Mouse (Mus musculus) midbrain, embryonic 10.5 days (tissue): Measurements from ENCODE around the gene Tunar. TPM values are rescaled to one million over a fixed set of nuclear protein-coding genes. Genes with fewer than 3 reads are reported as not detected.

Experiments used
- DNase-seq: peaks from one replicate; pipeline ENCODE4 v3.0.0-alpha.2; 2017; ENCODE audit warnings: low spot score
- H3K27ac ChIP-seq: fragments of 300-500 bp; sonication (generic); replicated peaks from 2 replicates; pipeline ENCODE4 v1.5.1; 2016; ENCODE audit warnings: mild to moderate bottlenecking
- H3K27me3 ChIP-seq: fragments of 300-500 bp; sonication (generic); 2 replicates; pipeline ENCODE4 v1.6.1; 2016; ENCODE audit warnings: low read depth, mild to moderate bottlenecking; ENCODE audit not compliant: poor library complexity, severe bottlenecking
- H3K36me3 ChIP-seq: fragments of 300-500 bp; sonication (generic); 2 replicates; pipeline ENCODE4 v1.6.1; 2016; ENCODE audit warnings: mild to moderate bottlenecking, moderate library complexity
- H3K4me1 ChIP-seq: fragments of 300-500 bp; sonication (generic); 2 replicates; pipeline ENCODE4 v1.6.1; 2016
- H3K4me3 ChIP-seq: fragments of 300-500 bp; sonication (generic); 2 replicates; pipeline ENCODE4 v1.5.1; 2016; ENCODE audit warnings: mild to moderate bottlenecking, moderate library complexity
- H3K9me3 ChIP-seq: fragments of 300-500 bp; sonication (generic); replicated peaks from 2 replicates; pipeline ENCODE4 v1.6.1; 2016; ENCODE audit warnings: mild to moderate bottlenecking
- WGBS: fragments of 180-500 bp; shearing (Covaris S2); methylation state at CpG from one replicate; pipeline ENCODE4 v1.1.7; 2016; 5-methylcytosine and 5-hydroxymethylcytosine counted together
- polyA plus RNA-seq: library from polyadenylated mRNA; unstranded; fragments of >200 nt; fragmentation: Nextera tagmentation; extraction: Ambion mirVana; gene quantifications from 2 replicates; pipeline ENCODE4 v1.2.1, GENCODE M21; 2016

Tunar gene
- 0.16 and 0.42 TPM in 2 replicates for polyA plus RNA-seq

- Histone ChIP-seq H3K4me1 (peaks cover 19% of the 10 kb centered on the region), H3K27me3 (peaks cover 43% of the 10 kb centered on the region), H3K27ac (no peak within 1 kb of the TSS), H3K9me3 (no peaks in the 10 kb centered on the region), H3K36me3 (no peaks in the 10 kb centered on the region), H3K4me3 (no peak within 1 kb of the TSS)
- DNase-seq, result no peak
- 88% methylated on average over 2 of the region's 2 CpGs for WGBS
Observed at GRCm38 (mm10) chr12:105333570-105333969, at the start of gene Tunar. Gene Tunar, plus strand, starts transcription at chr12:105333870.

- H3K4me3 ChIP-seq, result no peak overlapping the region
- H3K27ac ChIP-seq, result no peak overlapping the region
- H3K27me3 ChIP-seq, result no peaks in the 10 kb centered on the region
- peaks cover 4% of the 10 kb centered on the region; the same call in 1 of the 2 replicates for H3K9me3 ChIP-seq
- no peak for DNase-seq
- 88% methylated on average over 5 of the region's 5 CpGs for WGBS
- H3K4me1 ChIP-seq, result no peaks in the 10 kb centered on the region
- H3K36me3 ChIP-seq, result no peaks in the 10 kb centered on the region
Observed at GRCm38 (mm10) chr12:105312571-105313035, 21.1 kb upstream of the Tunar start.

- H3K36me3 ChIP-seq, result no peaks in the 10 kb centered on the region
- H3K4me1 ChIP-seq, result no peaks in the 10 kb centered on the region
Observed at GRCm38 (mm10) chr12:105314328-105314727, 19.3 kb upstream of the Tunar start.

GRCm38 (mm10) chr12:105322160-105322559, 11.5 kb upstream of the Tunar start:
- H3K27ac ChIP-seq, result no peak overlapping the region
- no peaks in the 10 kb centered on the region for H3K27me3 ChIP-seq
- WGBS, result 23% methylated on average over 6 of the region's 6 CpGs
- H3K9me3 ChIP-seq, result 0 out of 2 replicates have a peak, but pooled peaks cover 2% of the 10 kb centered on the region
- no peaks in the 10 kb centered on the region for H3K4me1 ChIP-seq
- H3K36me3 ChIP-seq, result no peaks in the 10 kb centered on the region
- no peak overlapping the region for H3K4me3 ChIP-seq
- peak; percentile 32 for DNase-seq

More at GRCm38 (mm10) chr12:105314328-105314727, 19.3 kb upstream of the Tunar start:
- Histone ChIP-seq H3K27ac (no peak overlapping the region), H3K27me3 (no peaks in the 10 kb centered on the region), H3K4me3 (no peak overlapping the region), H3K9me3 (0 out of 2 replicates have a peak, but pooled peaks cover under 1% of the 10 kb centered on the region)
- no peak for DNase-seq
- WGBS, result 90% methylated on average over 1 of the region's 1 CpGs

- no peak overlapping the region for H3K4me3 ChIP-seq
- H3K9me3 ChIP-seq, result no peaks in the 10 kb centered on the region
- DNase-seq, result no peak
- no peaks in the 10 kb centered on the region for H3K27me3 ChIP-seq
- H3K27ac ChIP-seq, result no peak overlapping the region
- WGBS, result 81% methylated on average over 5 of the region's 5 CpGs
- H3K4me1 ChIP-seq, result no peaks in the 10 kb centered on the region
- no peaks in the 10 kb centered on the region for H3K36me3 ChIP-seq
Observed at GRCm38 (mm10) chr12:105327051-105327450, 6.6 kb upstream of the Tunar start.

- Histone ChIP-seq H3K9me3 (no peaks in the 10 kb centered on the region), H3K27ac (no peak overlapping the region), H3K4me3 (no peak overlapping the region), H3K27me3 (no peaks in the 10 kb centered on the region), H3K4me1 (no peaks in the 10 kb centered on the region), H3K36me3 (no peaks in the 10 kb centered on the region)
- DNase-seq, result no peak
- WGBS, result 71% methylated on average over 11 of the region's 11 CpGs
Observed at GRCm38 (mm10) chr12:105328396-105328795, 5.3 kb upstream of the Tunar start.

- Histone ChIP-seq H3K36me3 (no peaks in the 10 kb centered on the region), H3K4me3 (peak overlapping the region; percentile 75), H3K27me3 (peaks cover 55% of the 10 kb centered on the region), H3K4me1 (peaks cover 19% of the 10 kb centered on the region), H3K27ac (peak overlapping the region; percentile 74), H3K9me3 (no peaks in the 10 kb centered on the region)
- WGBS, result 13% methylated on average over 8 of the region's 8 CpGs
- no peak for DNase-seq
Observed at GRCm38 (mm10) chr12:105336094-105336420, 2.4 kb downstream of the Tunar start.

GRCm38 (mm10) chr12:105336421-105337289, 3.0 kb downstream of the Tunar start:
- WGBS, result under 1% methylated on average over 76 of the region's 77 CpGs
- peak overlapping the region; percentile 74 for H3K27ac ChIP-seq

GRCm38 (mm10) chr12:105337290-105338005, 3.8 kb downstream of the Tunar start:
- Histone ChIP-seq H3K27ac (peak overlapping the region; percentile 74), H3K4me1 (peaks cover 30% of the 10 kb centered on the region), H3K36me3 (no peaks in the 10 kb centered on the region), H3K4me3 (peak overlapping the region; percentile 75), H3K9me3 (no peaks in the 10 kb centered on the region), H3K27me3 (peaks cover 55% of the 10 kb centered on the region)
- peak; percentile 33 for DNase-seq
- 4% methylated on average over 31 of the region's 31 CpGs for WGBS

More at GRCm38 (mm10) chr12:105336421-105337289, 3.0 kb downstream of the Tunar start:
- Histone ChIP-seq H3K9me3 (no peaks in the 10 kb centered on the region), H3K27me3 (peaks cover 55% of the 10 kb centered on the region), H3K36me3 (no peaks in the 10 kb centered on the region), H3K4me1 (peaks cover 22% of the 10 kb centered on the region), H3K4me3 (peak overlapping the region; percentile 75)
- DNase-seq, result peak; percentile 77

- H3K36me3 ChIP-seq, result no peaks in the 10 kb centered on the region
- no peaks in the 10 kb centered on the region for H3K9me3 ChIP-seq
- peaks cover 30% of the 10 kb centered on the region for H3K4me1 ChIP-seq
- no peak overlapping the region for H3K4me3 ChIP-seq
- no peak for DNase-seq
- peaks cover 55% of the 10 kb centered on the region for H3K27me3 ChIP-seq
- no peak overlapping the region for H3K27ac ChIP-seq
- 86% methylated on average over 11 of the region's 11 CpGs for WGBS
Observed at GRCm38 (mm10) chr12:105338256-105338977, 4.7 kb downstream of the Tunar start.

GRCm38 (mm10) chr12:105341523-105341922, 7.9 kb downstream of the Tunar start:
- Histone ChIP-seq H3K4me1 (peaks cover 21% of the 10 kb centered on the region), H3K9me3 (no peaks in the 10 kb centered on the region), H3K36me3 (no peaks in the 10 kb centered on the region), H3K27me3 (peaks cover 32% of the 10 kb centered on the region), H3K27ac (no peak overlapping the region), H3K4me3 (no peak overlapping the region)
- WGBS, result 32% methylated on average over 9 of the region's 9 CpGs
- no peak for DNase-seq

- DNase-seq, result no peak
- 91% methylated on average over 7 of the region's 7 CpGs for WGBS
- no peak overlapping the region for H3K4me3 ChIP-seq
- no peaks in the 10 kb centered on the region for H3K36me3 ChIP-seq
- 0 out of 2 replicates have a peak, but pooled peaks cover 4% of the 10 kb centered on the region for H3K27me3 ChIP-seq
- H3K4me1 ChIP-seq, result peaks cover 11% of the 10 kb centered on the region
- no peaks in the 10 kb centered on the region for H3K9me3 ChIP-seq
- no peak overlapping the region for H3K27ac ChIP-seq
Observed at GRCm38 (mm10) chr12:105344460-105344859, 10.8 kb downstream of the Tunar start.
